Mouse (Mus musculus) G1E (cell line): Measurements from ENCODE around the gene Cdh3.

Experiments
- CTCF ChIP-seq: IDR thresholded peaks from 2 replicates; pipeline ENCODE4 v1.5.1; 2012; ENCODE audit warnings: low read depth, low read length, inconsistent platforms, mixed read lengths
- GATA1 ChIP-seq: IDR thresholded peaks from 2 replicates; pipeline ENCODE4 v1.6.1; 2012; ENCODE audit warnings: borderline replicate concordance, low read length, inconsistent platforms, mixed read lengths
- GATA2 ChIP-seq: IDR thresholded peaks from 2 replicates; pipeline ENCODE4 v1.6.1; 2012; ENCODE audit warnings: low read depth, low read length, inconsistent platforms, borderline replicate concordance
- POLR2AphosphoS5 ChIP-seq: IDR thresholded peaks from 2 replicates; pipeline ENCODE4 v1.6.1; 2012; ENCODE audit warnings: low read depth, low read length, inconsistent platforms; ENCODE audit not compliant: insufficient replicate concordance

GRCm38 (mm10) chr8:106541002-106541401, 30.3 kb downstream of the Cdh3 start:
- TF ChIP-seq CTCF (no peak), GATA1 (no peak), GATA2 (no peak), POLR2AphosphoS5 (no peak)
